Mouse (Mus musculus) liver, adult 2 months (tissue): Measurements from ENCODE around the gene Utrn.

ENCODE experiments used
- CTCF ChIP-seq: fragments of 200-500 bp; IDR thresholded peaks from 2 replicates; pipeline ENCODE4 v1.5.1; 2011; ENCODE audit warnings: low read depth, low read length, control low read depth
- POLR2A ChIP-seq: fragments of 200-500 bp; IDR thresholded peaks from 2 replicates; pipeline ENCODE4 v1.6.1; 2011; ENCODE audit warnings: low read length, control low read depth; ENCODE audit not compliant: insufficient read depth; ENCODE audit errors: extremely low read depth

DNA sequence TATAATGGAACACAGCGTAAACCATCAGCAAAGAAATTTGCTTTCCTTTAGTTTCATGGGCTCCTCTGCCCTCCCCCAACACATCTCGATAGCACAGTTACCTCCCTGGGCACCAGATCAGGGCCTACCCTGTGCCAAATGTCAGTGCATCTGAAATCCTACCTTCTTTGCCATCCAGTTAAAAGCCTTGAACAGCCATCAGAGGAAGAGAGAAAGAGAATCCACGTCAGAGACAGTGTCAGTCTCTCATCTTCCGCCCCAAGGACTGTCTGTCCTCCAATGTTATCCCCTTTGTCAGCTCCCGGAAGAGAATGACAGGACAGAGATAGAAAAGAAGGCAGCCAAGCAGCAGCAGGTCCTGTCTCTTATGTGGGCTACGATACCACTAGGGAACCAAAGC, 15.4 kb downstream of the Utrn start:
- no peak for TF ChIP-seq POLR2A
- no peak for TF ChIP-seq CTCF
